Mouse (Mus musculus): Measurements from ENCODE around the gene Ncor2.

DNA sequence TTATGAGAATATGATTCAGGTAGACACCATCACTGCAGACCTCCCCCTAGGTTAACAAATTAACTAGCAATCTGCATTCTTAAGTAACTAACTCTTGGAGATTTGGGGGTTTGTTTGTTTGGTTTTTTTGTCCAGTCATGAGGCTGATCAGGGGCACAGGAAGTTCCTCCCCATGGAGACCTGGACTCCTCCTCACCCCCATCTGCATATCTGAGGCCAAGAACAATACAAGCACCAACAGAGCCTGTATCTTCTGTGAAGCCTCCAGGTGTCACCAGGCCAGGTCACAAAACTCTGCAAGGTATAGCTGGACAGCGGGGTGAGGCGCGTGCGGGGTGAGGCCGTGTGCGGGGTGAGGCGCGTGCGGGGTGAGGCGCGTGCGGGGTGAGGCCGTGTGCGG, 13.0 kb downstream of the Ncor2 start:
- TF ChIP-seq POLR2A (IDR thresholded peaks at IDR 0.05; ENCODE audit: borderline replicate concordance, low read depth, low read length) = no peak
- TF ChIP-seq CTCF (IDR thresholded peaks at IDR 0.05; ENCODE audit: low read depth, low read length) = no peak
